Mouse (Mus musculus) embryo, embryonic 10.5 days (tissue): ENCODE results near the gene Sfi1.
"Not testable (repeated sequence)": the region's sequence is repeated elsewhere in the genome, so short reads cannot be mapped to it uniquely, and the experiment has no call there.

Experiments used
- DNase-seq: peaks from one replicate; pipeline ENCODE4 v3.0.0-alpha.2; 2015; ENCODE audit warnings: low spot score

The Sfi1 gene

GRCm38 (mm10) chr11:3173425-3174318 lies 19.6 kb downstream of the Sfi1 start:
- DNase-seq = not testable (repeated sequence)

GRCm38 (mm10) chr11:3172526-3172925 lies 20.7 kb downstream of the Sfi1 start:
- not testable (repeated sequence) for DNase-seq

GRCm38 (mm10) chr11:3171931-3172330 lies 21.3 kb downstream of the Sfi1 start:
- not testable (repeated sequence) for DNase-seq

GRCm38 (mm10) chr11:3169042-3169441 lies 24.2 kb downstream of the Sfi1 start:
- DNase-seq = not testable (repeated sequence)

GRCm38 (mm10) chr11:3167571-3168001 lies 25.7 kb downstream of the Sfi1 start:
- DNase-seq = not testable (repeated sequence)

GRCm38 (mm10) chr11:3167129-3167528 lies 26.1 kb downstream of the Sfi1 start:
- DNase-seq = not testable (repeated sequence)

GRCm38 (mm10) chr11:3166321-3166720 lies 26.9 kb downstream of the Sfi1 start:
- not testable (repeated sequence) for DNase-seq

- peak; percentile 24 for DNase-seq
Observed at GRCm38 (mm10) chr11:3165210-3165782, 28.0 kb downstream of the Sfi1 start.

- not testable (repeated sequence) for DNase-seq
Observed at GRCm38 (mm10) chr11:3163661-3164060, 29.6 kb downstream of the Sfi1 start.

- DNase-seq = not testable (repeated sequence)
Observed at GRCm38 (mm10) chr11:3163122-3163521, 30.1 kb downstream of the Sfi1 start.

- peak; percentile 17 for DNase-seq
Observed at GRCm38 (mm10) chr11:3162236-3162897, 30.9 kb downstream of the Sfi1 start.

GRCm38 (mm10) chr11:3161370-3161769 lies 31.9 kb downstream of the Sfi1 start:
- peak; percentile 23 for DNase-seq

- DNase-seq = not testable (repeated sequence)
Observed at GRCm38 (mm10) chr11:3158800-3159199, 34.5 kb downstream of the Sfi1 start.

GRCm38 (mm10) chr11:3157996-3158395 lies 35.3 kb downstream of the Sfi1 start:
- not testable (repeated sequence) for DNase-seq

- not testable (repeated sequence) for DNase-seq
Observed at GRCm38 (mm10) chr11:3156991-3157390, 36.3 kb downstream of the Sfi1 start.

- DNase-seq = peak; percentile 31
Observed at GRCm38 (mm10) chr11:3153666-3154397, 39.4 kb downstream of the Sfi1 start.

GRCm38 (mm10) chr11:3151358-3151757 lies 41.9 kb downstream of the Sfi1 start:
- DNase-seq = not testable (repeated sequence)

GRCm38 (mm10) chr11:3150677-3151003 lies 42.6 kb downstream of the Sfi1 start:
- DNase-seq = not testable (repeated sequence)

GRCm38 (mm10) chr11:3150003-3150676 lies 43.1 kb downstream of the Sfi1 start:
- DNase-seq = not testable (repeated sequence)

- DNase-seq = not testable (repeated sequence)
Observed at GRCm38 (mm10) chr11:3149471-3149870, 43.8 kb downstream of the Sfi1 start.

- DNase-seq = not testable (repeated sequence)
Observed at GRCm38 (mm10) chr11:3146806-3147205, 46.5 kb downstream of the Sfi1 start.
